Mouse (Mus musculus) embryonic facial prominence, embryonic 11.5 days (tissue): Measurements from ENCODE around the gene Vmn1r1. TPM values are rescaled to one million over a fixed set of nuclear protein-coding genes. Genes with fewer than 3 reads are reported as not detected.
"Not testable (repeated sequence)": the region's sequence is repeated elsewhere in the genome, so short reads cannot be mapped to it uniquely, and the experiment has no call there.

ENCODE experiments used
- ATAC-seq: fragments of 200-750 bp; cut with Nextera tagmentation; replicated peaks from 2 replicates; pipeline ENCODE4 v1.8.0; 2017; ENCODE audit warnings: low read depth; ENCODE audit not compliant: insufficient number of reproducible peaks, low FRiP score, low TSS enrichment
- DNase-seq: peaks from one replicate; pipeline ENCODE4 v3.0.0-alpha.2; 2015; ENCODE audit warnings: low spot score
- H3K27ac ChIP-seq: fragments of 300-500 bp; sonication (generic); replicated peaks from 2 replicates; pipeline ENCODE4 v1.5.1; 2014; ENCODE audit warnings: mild to moderate bottlenecking, low read depth, low read length, control low read depth
- H3K27me3 ChIP-seq: fragments of 300-500 bp; sonication (generic); 2 replicates; pipeline ENCODE4 v1.6.1; 2014; ENCODE audit warnings: mild to moderate bottlenecking, low read length, moderate library complexity, mixed read lengths; ENCODE audit not compliant: control insufficient read depth, insufficient read depth
- H3K36me3 ChIP-seq: fragments of 300-500 bp; sonication (generic); replicated peaks from 2 replicates; pipeline ENCODE4 v1.6.1; 2014; ENCODE audit warnings: low read depth, mild to moderate bottlenecking, low read length, moderate library complexity, mixed read lengths; ENCODE audit not compliant: control insufficient read depth, insufficient read depth
- H3K4me1 ChIP-seq: fragments of 300-500 bp; sonication (generic); 2 replicates; pipeline ENCODE4 v1.6.1; 2014; ENCODE audit warnings: low read length, mixed read lengths; ENCODE audit not compliant: control insufficient read depth, insufficient read depth
- H3K4me2 ChIP-seq: fragments of 300-500 bp; sonication (generic); 2 replicates; pipeline ENCODE4 v1.6.1; 2014; ENCODE audit warnings: low read depth, mild to moderate bottlenecking, control low read depth, low read length, moderate library complexity
- H3K4me3 ChIP-seq: fragments of 300-500 bp; sonication (generic); 2 replicates; pipeline ENCODE4 v1.5.1; 2014; ENCODE audit warnings: low read depth, low read length, control low read depth
- H3K9ac ChIP-seq: fragments of 300-500 bp; sonication (generic); replicated peaks from 2 replicates; pipeline ENCODE4 v1.6.1; 2014; ENCODE audit warnings: mild to moderate bottlenecking, control low read depth, low read length
- H3K9me3 ChIP-seq: fragments of 300-500 bp; sonication (generic); replicated peaks from 2 replicates; pipeline ENCODE4 v1.6.1; 2016; ENCODE audit warnings: mild to moderate bottlenecking, low read length, inconsistent platforms, mixed read lengths; ENCODE audit not compliant: control insufficient read depth
- WGBS: fragments of 180-500 bp; shearing (Covaris S2); extraction: QIAGEN DNeasy Blood & Tissue Kit; methylation state at CpG from one replicate; pipeline ENCODE4 v1.1.7; 2014; 5-methylcytosine and 5-hydroxymethylcytosine counted together
- polyA plus RNA-seq: library from polyadenylated mRNA; unstranded; fragments of >200 nt; fragmentation: Nextera tagmentation; extraction: Ambion mirVana; gene quantifications from 2 replicates; pipeline ENCODE4 v1.2.1, GENCODE M21; 2014

Gene Vmn1r1
- polyA plus RNA-seq, result not detected in 2 replicates

DNA sequence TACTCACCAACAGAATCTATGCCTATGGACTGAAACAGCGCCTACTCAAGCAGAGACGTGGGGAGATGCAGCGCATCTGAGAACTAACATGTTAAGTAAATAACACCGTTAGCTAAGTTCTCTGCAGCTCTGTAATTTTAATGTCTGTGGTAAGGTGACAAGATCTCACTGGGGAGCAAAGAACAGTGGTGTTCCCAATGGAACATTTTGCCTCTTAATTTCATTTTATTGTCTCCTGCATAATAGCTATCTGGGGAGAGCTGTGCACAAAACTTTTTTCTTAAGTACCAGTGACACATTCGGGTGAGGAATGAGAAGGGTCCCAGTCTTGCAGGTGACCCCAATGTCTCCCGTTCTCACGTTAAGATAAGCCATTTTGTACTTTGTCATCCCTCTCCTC, at the start of gene Vmn1r1:
Vmn1r1 (minus strand) TSS at position 101 of the 400 bp plus-strand sequence.
- no peaks in the 10 kb centered on the region for H3K4me1 ChIP-seq

DNA sequence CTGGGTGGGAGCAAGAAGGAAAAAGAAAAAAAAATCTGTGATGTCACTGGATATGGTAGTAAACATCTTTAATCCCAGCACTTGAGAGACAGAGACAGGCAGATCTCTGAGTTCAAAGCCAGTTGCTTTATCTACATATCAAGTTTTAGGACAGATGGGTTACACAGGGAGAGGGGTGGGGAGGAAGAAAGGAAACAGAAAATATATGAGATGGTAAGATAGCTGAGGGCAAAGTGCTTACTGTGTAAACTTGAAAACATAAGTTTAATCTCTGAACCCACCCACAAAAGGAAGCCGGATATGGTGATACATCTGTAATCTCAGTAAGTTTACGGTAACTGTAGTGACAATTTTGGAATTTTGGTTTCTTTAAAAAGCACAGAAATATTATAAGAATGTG, 46.0 kb upstream of the Vmn1r1 start:
- 84% methylated on average over 2 of the region's 2 CpGs for WGBS

More for the DNA sequence above, at the start of gene Vmn1r1:
- H3K9ac ChIP-seq, result no peak within 1 kb of the TSS
- ATAC-seq (no peak), DNase-seq (no peak)
- no peak within 1 kb of the TSS for H3K27ac ChIP-seq
- WGBS, result 87% methylated on average over 7 of the region's 7 CpGs
- no peak within 1 kb of the TSS for H3K4me3 ChIP-seq
- H3K27me3 ChIP-seq, result no peaks in the 10 kb centered on the region
- no peaks in the 10 kb centered on the region for H3K36me3 ChIP-seq
- no peaks in the 10 kb centered on the region for H3K9me3 ChIP-seq
- H3K4me2 ChIP-seq, result no peak within 1 kb of the TSS

DNA sequence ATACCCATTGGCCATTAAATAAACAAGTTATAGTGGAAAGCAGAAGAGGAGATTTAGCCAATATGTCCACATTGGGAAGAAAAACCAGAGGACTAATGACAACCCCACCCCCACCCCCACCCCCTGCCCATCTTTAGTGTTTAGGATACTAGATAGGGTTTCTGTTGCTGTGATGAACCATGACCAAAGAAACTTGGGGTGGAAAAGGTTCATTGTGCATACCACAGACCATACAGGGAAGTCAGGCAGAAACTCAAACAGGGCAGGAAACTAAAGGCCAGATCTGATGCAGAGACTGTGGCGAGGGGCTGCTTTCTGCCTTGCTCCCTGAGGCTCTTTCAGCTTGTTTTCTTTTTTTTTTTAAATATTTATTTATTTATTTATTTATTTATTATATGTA, 28.3 kb upstream of the Vmn1r1 start:
- 67% methylated on average over 1 of the region's 1 CpGs for WGBS
- Histone ChIP-seq H3K4me1 (no peaks in the 10 kb centered on the region), H3K9me3 (no peaks in the 10 kb centered on the region), H3K9ac (no peak overlapping the region), H3K4me2 (no peak overlapping the region), H3K27me3 (no peaks in the 10 kb centered on the region), H3K36me3 (no peaks in the 10 kb centered on the region), H3K27ac (no peak overlapping the region), H3K4me3 (no peak overlapping the region)
- no peak for DNase-seq
- ATAC-seq, result no peak

More for the DNA sequence above, 46.0 kb upstream of the Vmn1r1 start:
- DNase-seq, result no peak
- ATAC-seq, result no peak
- Histone ChIP-seq H3K9ac (no peak overlapping the region), H3K27me3 (no peaks in the 10 kb centered on the region), H3K4me1 (no peaks in the 10 kb centered on the region), H3K36me3 (no peaks in the 10 kb centered on the region), H3K4me2 (no peak overlapping the region), H3K4me3 (no peak overlapping the region), H3K27ac (no peak overlapping the region), H3K9me3 (no peaks in the 10 kb centered on the region)

DNA sequence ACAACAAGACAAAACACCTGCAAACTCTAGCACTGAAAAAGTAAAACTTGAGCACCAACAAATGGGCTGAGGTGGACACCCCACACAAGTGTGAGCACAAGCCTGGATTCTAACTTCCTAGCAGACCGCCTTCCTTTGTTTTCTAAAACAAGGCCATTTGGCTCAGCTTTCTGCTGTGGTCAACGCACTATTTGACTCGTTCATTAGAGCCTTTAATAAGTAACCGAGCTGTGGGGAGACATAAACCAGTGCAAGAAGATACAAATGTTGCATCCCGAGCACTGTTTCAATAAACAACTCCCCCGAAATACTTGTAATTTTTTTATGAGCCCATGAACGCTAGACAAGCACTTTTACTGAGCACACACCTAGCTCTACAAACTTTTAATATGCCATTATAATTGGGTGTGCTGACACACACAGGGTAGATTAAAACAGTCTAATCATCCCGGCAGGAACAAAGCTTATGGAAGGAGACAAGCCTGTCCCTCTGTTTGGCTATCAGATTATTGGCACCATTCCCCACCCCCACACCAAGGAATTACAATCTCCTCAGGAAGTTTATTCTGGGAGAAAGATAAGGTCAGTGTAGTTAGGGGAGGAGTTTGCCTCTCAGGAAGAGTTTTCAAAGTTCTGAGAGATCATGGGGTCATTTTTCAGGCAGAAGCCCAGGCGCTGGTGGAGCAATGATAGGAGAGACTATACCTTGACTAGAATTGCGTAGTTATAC, 27.7 kb upstream of the Vmn1r1 start:
- H3K9me3 ChIP-seq, result no peaks in the 10 kb centered on the region
- no peak overlapping the region for H3K4me2 ChIP-seq
- ATAC-seq, result no peak
- H3K4me3 ChIP-seq, result no peak overlapping the region
- H3K4me1 ChIP-seq, result no peaks in the 10 kb centered on the region
- WGBS, result 77% methylated on average over 10 of the region's 10 CpGs
- no peak overlapping the region for H3K9ac ChIP-seq
- no peak for DNase-seq
- H3K27ac ChIP-seq, result no peak overlapping the region
- no peaks in the 10 kb centered on the region for H3K36me3 ChIP-seq
- H3K27me3 ChIP-seq, result no peaks in the 10 kb centered on the region

DNA sequence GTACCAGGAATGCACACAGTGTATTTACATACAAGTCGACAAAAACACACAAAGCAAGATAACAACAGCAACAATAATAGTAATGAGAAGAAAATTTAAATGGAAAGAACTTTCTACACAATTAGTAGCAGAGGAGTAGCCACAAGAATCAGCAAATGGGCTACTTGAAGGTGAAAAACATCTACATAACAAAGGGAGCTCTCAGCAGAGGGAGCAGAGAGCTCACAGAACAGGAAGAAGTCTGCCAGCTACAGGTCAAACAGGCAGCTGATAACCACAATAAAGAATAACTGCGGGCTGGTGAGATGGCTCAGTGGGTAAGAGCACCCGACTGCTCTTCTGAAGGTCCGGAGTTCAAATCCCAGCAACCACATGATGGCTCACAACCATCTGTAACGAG, 26.9 kb upstream of the Vmn1r1 start:
- Histone ChIP-seq H3K27me3 (no peaks in the 10 kb centered on the region), H3K4me2 (no peak overlapping the region)
- WGBS, result 71% methylated on average over 4 of the region's 5 CpGs

DNA sequence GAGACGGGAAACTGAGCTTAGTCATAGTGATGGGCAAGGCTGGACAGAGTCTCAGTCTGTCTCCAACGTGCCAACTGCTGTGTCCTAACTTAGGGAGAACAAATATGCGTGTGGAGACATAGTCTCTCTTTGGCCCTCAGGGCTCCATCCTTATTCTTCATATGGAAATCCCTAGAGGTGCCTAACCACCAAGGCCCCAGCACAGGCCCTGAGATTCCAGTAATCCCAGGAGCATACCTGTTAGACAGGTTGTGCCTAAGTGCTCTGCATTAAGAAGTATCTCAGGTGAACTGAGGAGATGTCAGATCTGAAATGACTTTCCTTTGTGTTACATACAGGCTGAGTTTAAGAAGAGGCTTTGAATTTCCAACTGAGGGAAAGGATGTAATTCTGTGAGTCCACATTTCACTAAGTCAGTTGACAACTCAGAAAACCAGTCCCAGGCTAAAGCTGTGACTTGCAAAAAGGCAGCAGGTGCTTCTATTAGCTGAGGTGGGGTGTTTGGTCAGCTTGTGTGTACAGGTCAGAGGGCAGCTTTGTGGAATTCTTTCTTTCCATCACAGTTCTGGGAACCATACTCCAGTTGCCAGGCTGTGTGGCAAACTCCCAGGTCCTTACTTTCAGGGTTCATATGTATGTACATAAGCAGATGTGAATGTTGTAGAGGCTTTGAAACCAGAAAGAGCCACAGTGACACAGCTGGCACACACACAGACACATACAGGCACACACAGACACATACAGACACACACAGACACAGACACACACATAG, 25.6 kb upstream of the Vmn1r1 start:
- 75% methylated on average over 3 of the region's 3 CpGs for whole genome bisulfite sequencing
- Histone ChIP-seq H3K9me3 (no peaks in the 10 kb centered on the region), H3K9ac (no peak overlapping the region), H3K27ac (no peak overlapping the region), H3K4me3 (no peak overlapping the region), H3K4me2 (no peak overlapping the region), H3K4me1 (no peaks in the 10 kb centered on the region), H3K36me3 (no peaks in the 10 kb centered on the region), H3K27me3 (no peaks in the 10 kb centered on the region)
- DNase-seq (peak; percentile 25), ATAC-seq (no peak)

More for the DNA sequence above, 26.9 kb upstream of the Vmn1r1 start:
- Histone ChIP-seq H3K9me3 (no peaks in the 10 kb centered on the region), H3K4me1 (no peaks in the 10 kb centered on the region), H3K4me3 (no peak overlapping the region), H3K27ac (no peak overlapping the region), H3K9ac (no peak overlapping the region), H3K36me3 (no peaks in the 10 kb centered on the region)
- no peak for ATAC-seq
- DNase-seq, result no peak

DNA sequence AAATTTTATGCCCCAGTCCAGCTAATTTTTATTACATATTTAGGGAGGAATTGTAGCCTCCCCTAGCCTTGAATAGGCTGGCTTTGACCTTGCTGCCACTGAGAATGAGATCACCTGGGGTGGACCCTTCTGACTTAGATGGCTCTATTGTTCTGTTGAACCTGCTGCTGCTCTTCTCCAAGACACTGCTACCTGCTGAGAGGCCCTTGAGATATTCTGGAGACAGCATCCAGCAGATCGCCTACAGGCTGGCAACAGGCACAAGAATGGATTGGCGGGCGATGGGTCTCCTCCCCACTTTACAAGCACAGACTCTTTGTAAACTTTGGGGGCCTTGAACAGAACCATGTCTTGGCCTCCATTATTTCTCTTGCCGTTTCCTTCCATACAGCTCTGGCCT, 18.2 kb upstream of the Vmn1r1 start:
- not testable (repeated sequence) for ATAC-seq, H3K4me1 ChIP-seq, H3K4me3 ChIP-seq, H3K9me3 ChIP-seq, H3K4me2 ChIP-seq, H3K9ac ChIP-seq, H3K36me3 ChIP-seq, H3K27me3 ChIP-seq, H3K27ac ChIP-seq, DNase-seq
- WGBS, result 62% methylated on average over 4 of the region's 4 CpGs
